Mouse (Mus musculus) E14TG2a.4 (cell line): ENCODE data around the gene Mrpl11.

Experiments used
- CTCF ChIP-seq: conservative IDR thresholded peaks from 2 replicates; pipeline ENCODE4 v1.5.1; 2014; ENCODE audit warnings: low read length
- NANOG ChIP-seq: IDR thresholded peaks from 2 replicates; pipeline ENCODE4 v1.6.1; 2014; ENCODE audit warnings: borderline replicate concordance, low read length, mixed read lengths
- POU5F1 ChIP-seq: IDR thresholded peaks from 2 replicates; pipeline ENCODE4 v1.6.1; 2014; ENCODE audit warnings: low read length, borderline replicate concordance

DNA sequence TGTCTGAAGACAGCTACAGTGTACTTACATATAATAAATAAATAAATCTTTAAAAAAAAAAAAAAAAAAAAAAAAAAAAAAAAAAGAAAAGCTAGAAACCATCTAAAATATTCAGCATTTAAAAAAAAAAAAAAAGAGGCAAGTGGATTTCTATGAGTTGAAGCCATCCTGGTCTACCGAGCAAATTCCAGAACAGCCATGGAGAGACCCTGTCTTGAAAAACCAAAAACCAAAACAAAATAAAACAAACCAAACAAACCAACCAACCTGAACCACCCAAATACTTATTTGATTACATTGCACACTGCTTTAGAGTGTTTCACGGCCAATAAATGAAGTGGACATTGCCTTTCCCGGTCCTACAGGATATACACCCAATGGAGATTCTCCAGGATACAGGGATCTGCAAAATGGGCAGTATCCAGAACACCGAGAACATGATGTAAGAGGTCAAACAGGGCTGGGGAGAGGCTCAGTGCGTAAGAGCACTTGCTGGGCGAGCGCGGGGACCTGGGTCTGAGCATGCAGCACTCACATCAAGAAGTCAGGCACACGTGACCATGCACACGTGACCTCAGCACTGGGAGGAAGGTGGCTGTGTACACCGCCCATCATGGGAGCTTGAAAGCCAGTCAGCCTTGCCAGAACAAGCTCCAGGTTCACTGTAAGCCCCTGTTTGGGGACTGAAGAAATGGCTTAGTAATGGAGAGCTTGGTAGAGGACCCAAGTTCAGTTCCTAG lies 36.7 kb upstream of the Mrpl11 start:
- TF ChIP-seq CTCF (no peak), POU5F1 (no peak), NANOG (no peak)
